Mouse (Mus musculus) bone marrow, adult 2 months (tissue): ENCODE results near the gene Svbp.

Experiments
- CTCF ChIP-seq: fragments of 200-500 bp; IDR thresholded peaks from 2 replicates; pipeline ENCODE4 v1.5.1; 2011; ENCODE audit warnings: low read length, control low read depth; ENCODE audit not compliant: control insufficient read depth, insufficient read depth
- POLR2A ChIP-seq: fragments of 200-500 bp; IDR thresholded peaks from 2 replicates; pipeline ENCODE4 v1.6.1; 2011; ENCODE audit warnings: low read depth, mild to moderate bottlenecking, control low read depth, low read length, borderline replicate concordance; ENCODE audit not compliant: control insufficient read depth

GRCm38 (mm10) chr4:119167068-119167467, 28.0 kb upstream of the Svbp start:
- TF ChIP-seq CTCF (no peak), POLR2A (no peak)
